Mouse (Mus musculus) heart, embryonic 14.5 days (tissue): ENCODE measurements around the gene Atrip. TPM values are rescaled to one million over a fixed set of nuclear protein-coding genes. Genes with fewer than 3 reads are reported as not detected.
A peak's percentile ranks its signal among the peaks of the same experiment; 100 is the strongest.

ENCODE experiments used
- ATAC-seq: fragments of 200-750 bp; cut with Nextera tagmentation; 2 replicates; pipeline ENCODE4 v1.8.0; 2017; ENCODE audit warnings: low read depth, moderate TSS enrichment; ENCODE audit not compliant: insufficient number of reproducible peaks, insufficient read depth, low FRiP score
- H3K27ac ChIP-seq, 2 experiments: fragments of 200-500 bp in 1 of 2; fragments of 300-500 bp in 1 of 2; sonication (generic) in 1 of 2; replicated peaks in 1 of 2; 2 replicates each; pipeline ENCODE4 v1.5.1; 2012 to 2014; ENCODE audit warnings: low read depth in 2 of 2, low read length in 2 of 2, control low read depth in 1 of 2, mild to moderate bottlenecking in 1 of 2, mixed read lengths in 1 of 2; ENCODE audit not compliant: control insufficient read depth in 1 of 2, insufficient read depth in 1 of 2
- H3K27me3 ChIP-seq: fragments of 300-500 bp; sonication (generic); 2 replicates; pipeline ENCODE4 v1.6.1; 2014; ENCODE audit warnings: mild to moderate bottlenecking, low read length, control low read depth; ENCODE audit not compliant: control insufficient read depth, insufficient read depth
- H3K36me3 ChIP-seq: fragments of 300-500 bp; sonication (generic); 2 replicates; pipeline ENCODE4 v1.6.1; 2014; ENCODE audit warnings: mild to moderate bottlenecking, control low read depth, low read length, mixed read lengths; ENCODE audit not compliant: control insufficient read depth, insufficient read depth
- H3K4me1 ChIP-seq, 2 experiments: fragments of 200-500 bp in 1 of 2; fragments of 300-500 bp in 1 of 2; sonication (generic) in 1 of 2; 2 replicates each; pipeline ENCODE4 v1.6.1; 2012 to 2014; ENCODE audit warnings: low read length in 2 of 2, control low read depth in 1 of 2, mixed read lengths in 1 of 2; ENCODE audit not compliant: control insufficient read depth in 2 of 2, insufficient read depth in 2 of 2
- H3K4me2 ChIP-seq: fragments of 300-500 bp; sonication (generic); 2 replicates; pipeline ENCODE4 v1.6.1; 2014; ENCODE audit warnings: mild to moderate bottlenecking, low read length
- H3K4me3 ChIP-seq, 2 experiments: fragments of 200-500 bp in 1 of 2; fragments of 300-500 bp in 1 of 2; sonication (generic) in 1 of 2; 2 replicates each; pipeline ENCODE4 v1.5.1; 2012 to 2014; ENCODE audit warnings: low read length in 2 of 2, mild to moderate bottlenecking in 2 of 2, control low read depth in 1 of 2, low read depth in 1 of 2, moderate library complexity in 1 of 2; ENCODE audit not compliant: control insufficient read depth in 1 of 2, insufficient read depth in 1 of 2
- H3K9ac ChIP-seq: fragments of 300-500 bp; sonication (generic); 2 replicates; pipeline ENCODE4 v1.6.1; 2014; ENCODE audit warnings: mild to moderate bottlenecking, low read length
- H3K9me3 ChIP-seq: fragments of 300-500 bp; sonication (generic); 2 replicates; pipeline ENCODE4 v1.6.1; 2016; ENCODE audit warnings: low read length, control low read depth; ENCODE audit not compliant: control insufficient read depth
- WGBS: fragments of 180-500 bp; shearing (Covaris S2); extraction: QIAGEN DNeasy Blood & Tissue Kit; methylation state at CpG from one replicate; pipeline ENCODE4 v1.1.7; 2014; 5-methylcytosine and 5-hydroxymethylcytosine counted together
- polyA plus RNA-seq: library from polyadenylated mRNA; unstranded; fragments of >200 nt; fragmentation: Nextera tagmentation; extraction: Ambion mirVana; gene quantifications from 2 replicates; pipeline ENCODE4 v1.2.1, GENCODE M21; 2014

Atrip gene
- polyA plus RNA-seq, 1 experiment from 2014 or later, result 17.5 TPM

DNA sequence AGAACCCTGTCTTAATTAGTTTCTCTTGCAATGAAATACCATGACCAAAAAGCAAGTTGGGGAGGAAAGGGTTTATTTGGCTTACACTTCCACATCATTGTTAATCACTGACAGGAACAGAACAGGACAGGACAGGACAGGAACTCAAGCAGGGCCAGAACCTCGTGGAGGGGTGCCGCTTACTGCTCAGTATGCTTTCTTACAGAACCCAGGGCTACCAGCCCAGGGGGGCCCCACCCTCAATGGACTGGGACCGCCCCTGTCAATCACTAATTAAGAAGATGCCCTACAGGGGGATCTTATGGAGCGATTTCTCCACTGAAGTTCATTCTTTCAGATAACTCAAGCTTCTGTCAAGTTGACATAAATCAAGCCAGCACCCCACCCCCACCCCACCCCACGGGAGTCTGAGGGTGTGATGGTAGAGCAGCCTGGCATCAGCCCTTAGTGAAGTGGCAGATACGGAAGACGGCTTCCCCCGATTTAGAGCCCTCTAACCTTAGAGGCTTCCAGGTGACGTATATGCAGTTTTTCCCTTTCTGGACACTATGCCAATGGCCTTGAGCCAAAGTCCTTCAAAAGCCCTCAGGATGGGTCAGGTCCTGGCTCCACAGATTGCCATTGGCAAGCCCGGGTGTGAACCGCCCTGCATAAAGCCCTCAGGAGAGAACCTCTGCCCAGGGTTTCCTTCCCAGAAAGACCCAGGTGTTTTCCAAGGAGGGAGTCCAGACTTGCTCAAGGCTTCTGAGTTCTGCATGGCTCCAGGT lies 20.0 kb upstream of the Atrip start:
- H3K4me1 ChIP-seq, result peaks cover 43 to 44% of the 10 kb centered on the region in 2 experiments
- H3K9ac ChIP-seq, result peak overlapping the region; percentile 96
- whole genome bisulfite sequencing, result 18% methylated on average over 11 of the region's 11 CpGs

DNA sequence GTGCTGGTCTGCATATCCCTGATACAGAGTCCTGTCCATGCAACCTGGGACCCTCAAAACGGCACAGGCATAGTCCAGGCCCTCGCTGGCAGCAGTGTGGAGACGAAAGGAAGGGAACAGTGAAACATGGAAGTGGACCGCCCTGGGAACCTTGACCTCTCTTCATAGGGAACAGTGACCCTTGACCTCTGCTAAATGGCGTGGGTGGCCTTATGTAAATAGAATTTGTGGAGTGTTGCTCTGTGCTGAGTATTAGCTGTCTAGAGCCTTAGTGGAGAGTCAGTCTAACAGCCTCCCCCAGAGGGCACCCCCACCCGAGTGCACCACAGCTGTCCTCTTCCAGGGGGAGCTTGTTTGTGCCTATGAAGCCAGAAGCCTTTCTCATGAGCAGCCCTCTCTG lies 18.9 kb upstream of the Atrip start:
- Histone ChIP-seq H3K9ac (no peak overlapping the region), H3K4me2 (no peak overlapping the region), H3K4me1 (peaks cover 33 to 37% of the 10 kb centered on the region in 2 experiments), H3K4me3 (no peak overlapping the region), H3K36me3 (peaks cover 36% of the 10 kb centered on the region), H3K27me3 (no peaks in the 10 kb centered on the region), H3K9me3 (no peaks in the 10 kb centered on the region), H3K27ac (peak overlapping the region in 1 of 2 experiments; percentile 19; a peak in 1 of 4 replicates)
- WGBS, result 68% methylated on average over 6 of the region's 6 CpGs
- no peak for ATAC-seq

More for the DNA sequence above, 20.0 kb upstream of the Atrip start:
- ATAC-seq, result no peak
- H3K4me2 ChIP-seq, result peak overlapping the region; percentile 90
- H3K27ac ChIP-seq, result peak overlapping the region; percentile 4 to 98; a peak in 2 of 4 replicates
- H3K9me3 ChIP-seq, result no peaks in the 10 kb centered on the region
- H3K27me3 ChIP-seq, result no peaks in the 10 kb centered on the region
- H3K36me3 ChIP-seq, result peaks cover 36% of the 10 kb centered on the region
- H3K4me3 ChIP-seq, result peak overlapping the region; percentile 74 to 79

DNA sequence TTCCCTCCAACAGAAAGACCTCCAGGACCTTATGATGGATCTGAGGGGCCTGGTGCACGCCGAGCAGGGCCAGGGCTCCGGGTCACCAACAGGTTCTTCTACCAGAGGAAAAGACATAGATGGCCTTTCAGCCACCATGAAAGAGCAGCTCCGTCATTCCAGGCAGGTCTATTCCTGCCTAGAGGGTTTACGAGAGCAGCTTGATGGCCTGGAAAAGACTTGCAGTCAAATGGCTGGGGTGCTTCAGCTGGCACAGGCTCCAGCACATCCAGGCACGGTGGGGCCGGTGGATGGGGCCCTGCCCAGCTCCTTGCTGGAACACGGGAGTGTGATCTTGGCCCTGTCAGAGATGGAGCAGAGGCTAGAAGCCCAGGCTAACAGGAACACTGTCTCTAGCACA lies 17.9 kb upstream of the Atrip start:
- H3K27ac ChIP-seq, result no peak overlapping the region
- no peak overlapping the region for H3K9ac ChIP-seq
- 90% methylated on average over 8 of the region's 8 CpGs for WGBS
- H3K9me3 ChIP-seq, result no peaks in the 10 kb centered on the region
- H3K4me1 ChIP-seq, result peaks cover 25 to 32% of the 10 kb centered on the region in 2 experiments
- peaks cover 36% of the 10 kb centered on the region for H3K36me3 ChIP-seq
- no peaks in the 10 kb centered on the region for H3K27me3 ChIP-seq
- no peak overlapping the region for H3K4me3 ChIP-seq
- ATAC-seq, result no peak
- H3K4me2 ChIP-seq, result no peak overlapping the region

DNA sequence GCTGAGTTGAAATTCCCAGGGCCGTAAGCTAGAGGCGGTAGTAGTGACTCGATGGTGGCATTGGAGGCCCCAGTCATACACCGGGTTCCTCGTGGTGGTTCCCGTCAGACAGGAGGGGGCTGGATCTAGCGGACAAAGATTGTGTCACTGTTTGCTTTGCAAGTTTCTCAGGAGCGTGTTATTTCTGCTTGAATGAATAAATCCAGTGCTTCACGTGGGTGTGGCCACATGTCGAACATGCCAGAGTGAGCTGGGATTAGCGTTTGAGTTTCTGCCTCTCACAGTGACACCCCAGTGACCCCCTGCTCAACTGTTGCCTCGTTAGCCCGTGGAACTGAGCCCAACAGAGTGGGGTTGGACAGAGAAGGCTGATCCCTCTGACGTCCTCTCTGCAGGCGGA lies 16.5 kb upstream of the Atrip start:
- Histone ChIP-seq H3K27me3 (no peaks in the 10 kb centered on the region), H3K27ac (no peak overlapping the region), H3K4me1 (peaks cover 17 to 26% of the 10 kb centered on the region in 2 experiments), H3K9ac (no peak overlapping the region), H3K4me2 (no peak overlapping the region), H3K9me3 (no peaks in the 10 kb centered on the region), H3K4me3 (no peak overlapping the region), H3K36me3 (peaks cover 36% of the 10 kb centered on the region)
- ATAC-seq, result no peak
- WGBS, result 79% methylated on average over 15 of the region's 15 CpGs

DNA sequence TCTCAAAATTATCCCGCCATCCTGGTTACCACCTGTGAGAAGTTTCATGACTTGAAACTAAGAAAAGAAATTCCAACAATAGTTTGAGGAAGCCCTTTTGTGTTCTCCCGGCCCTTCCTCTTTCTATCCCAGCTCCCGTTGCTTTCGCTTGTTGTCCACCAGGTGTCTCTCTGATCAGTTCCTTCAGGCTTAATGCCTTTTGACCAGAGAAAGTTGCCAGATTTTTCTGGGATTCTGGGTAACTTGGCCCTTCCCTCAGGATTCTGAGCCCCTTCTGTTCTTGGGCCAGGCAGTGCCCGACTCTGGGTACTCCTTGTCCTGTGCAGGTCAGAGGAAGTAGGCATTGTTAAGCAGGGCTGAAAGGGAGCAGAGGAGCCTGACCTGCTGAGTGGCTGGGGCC lies 14.1 kb upstream of the Atrip start:
- no peak for ATAC-seq
- H3K27ac ChIP-seq, result no peak overlapping the region
- no peak overlapping the region for H3K4me3 ChIP-seq
- 17% methylated on average over 5 of the region's 5 CpGs for WGBS
- H3K4me2 ChIP-seq, result no peak overlapping the region
- peaks cover 5 to 14% of the 10 kb centered on the region in 2 experiments for H3K4me1 ChIP-seq
- no peaks in the 10 kb centered on the region for H3K27me3 ChIP-seq
- H3K36me3 ChIP-seq, result peaks cover 36% of the 10 kb centered on the region
- H3K9me3 ChIP-seq, result no peaks in the 10 kb centered on the region
- peak overlapping the region; percentile 16; the same call in 1 of the 2 replicates for H3K9ac ChIP-seq

DNA sequence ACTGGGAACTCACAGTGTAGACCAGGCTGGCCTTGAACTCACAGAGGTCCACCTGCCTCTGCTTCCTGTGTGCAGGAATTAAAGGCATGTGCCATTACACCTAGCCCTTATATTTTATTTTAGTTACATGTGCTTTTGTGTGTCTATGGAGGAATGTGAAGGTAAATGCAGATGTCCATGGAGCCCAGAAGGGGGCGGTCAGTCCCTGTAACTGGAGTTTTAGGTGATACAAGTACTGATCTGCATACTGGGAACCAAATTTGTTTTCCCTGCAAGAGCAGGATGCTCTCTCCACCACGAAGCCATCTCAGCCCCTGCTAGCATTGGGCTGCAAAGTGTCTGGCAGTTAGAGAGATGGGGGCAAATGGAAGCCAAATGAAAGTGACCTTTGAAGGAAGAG lies 11.0 kb upstream of the Atrip start:
- no peak overlapping the region for H3K4me3 ChIP-seq
- WGBS, result 18% methylated on average over 2 of the region's 2 CpGs
- H3K27me3 ChIP-seq, result no peaks in the 10 kb centered on the region
- H3K27ac ChIP-seq, result no peak overlapping the region
- H3K4me2 ChIP-seq, result no peak overlapping the region
- no peaks in the 10 kb centered on the region for H3K9me3 ChIP-seq
- ATAC-seq, result no peak
- peaks cover 20% of the 10 kb centered on the region for H3K36me3 ChIP-seq
- H3K9ac ChIP-seq, result no peak overlapping the region
- H3K4me1 ChIP-seq, result peaks cover 8 to 26% of the 10 kb centered on the region in 2 experiments

DNA sequence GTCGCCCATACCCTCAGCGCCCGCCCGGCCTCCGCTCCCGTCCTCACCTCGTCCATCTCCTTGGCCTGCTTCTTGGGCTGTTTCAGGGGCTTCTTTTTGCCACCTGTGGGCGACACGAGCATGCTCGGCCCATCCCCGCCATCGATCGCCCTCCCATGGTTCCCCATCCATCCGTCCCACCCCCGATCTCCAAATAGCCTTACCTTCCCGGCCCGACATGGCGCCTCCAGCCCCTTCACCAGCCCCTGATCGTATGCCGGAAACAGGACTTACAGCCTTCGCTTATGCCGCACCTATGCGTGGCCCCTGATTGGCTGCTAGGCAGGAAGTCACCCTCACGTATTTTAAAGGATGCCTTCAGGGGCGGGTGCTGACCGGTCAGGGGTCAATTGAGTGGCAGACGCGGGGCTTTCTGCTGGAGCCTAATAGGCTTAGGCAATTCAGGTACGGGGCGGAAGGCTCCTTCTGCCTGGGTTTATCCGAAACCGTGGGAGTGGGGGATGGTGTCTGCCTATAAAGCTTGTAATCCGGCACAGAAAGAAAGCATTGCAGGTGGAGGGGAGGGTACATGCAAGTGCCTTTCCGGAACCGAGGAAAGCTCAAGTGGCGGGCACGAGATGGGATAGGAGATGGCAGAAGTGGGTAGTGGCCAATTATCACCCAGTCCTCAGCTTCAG lies 8.3 kb upstream of the Atrip start, which contains the start of the genes Ccdc51 and Tma7:
Gene Ccdc51, plus strand, starts transcription at position 370 of the 677 bp plus-strand sequence.
Gene Tma7, minus strand, starts transcription at position 464 of the 677 bp plus-strand sequence.
- H3K9ac ChIP-seq, result peak within 1 kb of the TSS; percentile 86
- H3K27me3 ChIP-seq, result no peaks in the 10 kb centered on the region
- peak within 1 kb of the TSS; percentile 65 to 75 for H3K4me3 ChIP-seq
- peak within 1 kb of the TSS; percentile 84 for H3K4me2 ChIP-seq
- peaks cover 6 to 18% of the 10 kb centered on the region in 2 experiments for H3K4me1 ChIP-seq
- peak within 1 kb of the TSS; percentile 41 to 49 for H3K27ac ChIP-seq
- H3K9me3 ChIP-seq, result no peaks in the 10 kb centered on the region
- WGBS, result under 1% methylated on average over 37 of the region's 37 CpGs
- peaks cover 30% of the 10 kb centered on the region for H3K36me3 ChIP-seq
- ATAC-seq, result peak; percentile 92
